Mouse (Mus musculus): ENCODE results near the gene Kcmf1.

DNA sequence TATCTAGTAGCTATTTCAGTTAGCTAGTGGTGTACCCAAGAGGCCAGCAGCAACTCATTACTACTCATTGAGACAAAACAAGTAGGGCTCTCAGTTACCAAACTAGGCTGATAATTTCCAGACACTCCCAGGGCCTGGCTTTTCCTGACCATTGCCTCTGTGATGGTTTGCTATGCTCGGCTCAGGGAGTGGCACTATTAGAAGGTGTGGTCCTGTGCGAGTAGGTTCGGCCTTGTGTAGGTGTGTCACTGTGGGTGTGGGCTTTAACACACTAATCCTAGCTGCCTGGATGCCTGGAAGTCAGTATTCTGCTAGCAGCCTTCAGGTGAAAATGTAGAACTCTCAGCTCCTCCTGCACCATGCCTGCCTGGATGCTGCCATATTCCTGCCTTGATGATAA lies 31.8 kb upstream of the Kcmf1 start:
- no peak for TF ChIP-seq CTCF (IDR thresholded peaks at IDR 0.05; ENCODE audit: low read depth)
- TF ChIP-seq EP300 (optimal IDR thresholded peaks at IDR 0.05), result no peak

Data from stomach, postnatal 0 days (tissue).